Mouse (Mus musculus) erythroblast, embryonic 14.5 days (primary cell): ENCODE results near the gene Vamp1.

Experiments
- GATA1 ChIP-seq: IDR thresholded peaks from 2 replicates; pipeline ENCODE4 v1.6.1; 2012; ENCODE audit warnings: low read length, inconsistent platforms, mixed read lengths
- TAL1 ChIP-seq: IDR thresholded peaks from 3 replicates; pipeline ENCODE4 v1.6.1; 2012; ENCODE audit warnings: low read length, inconsistent platforms, mixed read lengths

GRCm38 (mm10) chr6:125210436-125210835, 4.9 kb upstream of the Vamp1 start:
- TF ChIP-seq TAL1 (no peak), GATA1 (no peak)
